Mouse (Mus musculus): ENCODE results near the gene Hmgn1. TPM values are rescaled to one million over a fixed set of nuclear protein-coding genes. Genes with fewer than 3 reads are reported as not detected.

Gene Hmgn1
- total and polyA plus RNA-seq, 3 experiments = 243 to 745 (median 394) TPM

DNA sequence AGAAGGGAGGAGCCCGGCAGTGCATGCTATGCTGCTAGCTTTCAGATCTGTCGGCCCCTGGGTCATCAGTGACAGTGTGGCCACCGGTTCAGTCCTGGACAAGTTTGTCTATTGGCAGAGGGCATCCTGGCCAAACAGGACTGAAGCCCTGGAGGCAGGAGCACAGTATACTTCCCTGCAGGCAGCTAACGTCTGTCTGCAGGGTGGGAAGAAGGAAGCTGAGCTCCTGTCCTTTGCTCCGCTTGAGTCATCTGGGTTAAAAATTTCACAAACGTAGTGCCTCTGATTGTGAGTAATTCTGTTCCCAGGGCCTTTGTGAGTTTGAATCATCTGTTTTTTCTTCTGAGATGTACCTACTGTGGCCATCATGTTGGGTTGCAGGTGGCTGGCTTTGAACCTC lies 21.3 kb upstream of the Hmgn1 start:
- no peaks in the 10 kb centered on the region for H3K9me3 ChIP-seq (replicated peaks; ENCODE audit: low read length)
- TF ChIP-seq SIN3A (IDR thresholded peaks at IDR 0.05; ENCODE audit: low read length) = no peak
- TF ChIP-seq MEF2A (IDR thresholded peaks at IDR 0.05; ENCODE audit: borderline replicate concordance, low read depth, low read length) = no peak
- no peak for TF ChIP-seq POLR2A (IDR thresholded peaks at IDR 0.05; ENCODE audit: low read depth, low read length)
- TF ChIP-seq TCF12 (IDR thresholded peaks at IDR 0.05; ENCODE audit: low read depth, low read length) = no peak
- H3K79me2 ChIP-seq (replicated peaks; ENCODE audit: control insufficient read depth, extremely low read depth, insufficient read depth, poor library complexity, severe bottlenecking) = peaks cover 13% of the 10 kb centered on the region
- H3K27me3 ChIP-seq (replicated peaks) = no peaks in the 10 kb centered on the region
- dilution Hi-C loops (cut with MboI; ENCODE audit: extremely low pct_ligation_motif_present, extremely low pct_unique_long_range_greater_than_20kb, low sequenced_read_pairs) = no loop called here
- DNase-seq (ENCODE audit: extremely low read depth) = no peak
- H3K27ac ChIP-seq (ENCODE audit: insufficient read depth, low read depth) = no peak overlapping the region
- H3K4me2 ChIP-seq (ENCODE audit: insufficient read depth, low read depth, poor library complexity, severe bottlenecking) = no peak overlapping the region
- H3K36me3 ChIP-seq (replicated peaks in 1 of 2; ENCODE audit: control insufficient read depth in 1 of 2, insufficient read depth in 1 of 2, low read length in 1 of 2) = peaks cover 14 to 65% of the 10 kb centered on the region in 2 experiments
- H3K9ac ChIP-seq (ENCODE audit: insufficient read depth, low read depth) = no peak overlapping the region
- H3K4me3 ChIP-seq (replicated peaks in 1 of 3; ENCODE audit: low read depth in 2 of 3, low read length in 2 of 3, poor library complexity in 1 of 3) = no peak overlapping the region
- H3K4me1 ChIP-seq (ENCODE audit: control insufficient read depth in 1 of 2, insufficient read depth in 2 of 2) = peaks cover 13 to 30% of the 10 kb centered on the region in 2 experiments
- in situ Hi-C loops (cut with MboI; ENCODE audit: low pct_ligation_motif_present, low pct_unique_long_range_greater_than_20kb, low sequenced_read_pairs) = no loop called here

DNA sequence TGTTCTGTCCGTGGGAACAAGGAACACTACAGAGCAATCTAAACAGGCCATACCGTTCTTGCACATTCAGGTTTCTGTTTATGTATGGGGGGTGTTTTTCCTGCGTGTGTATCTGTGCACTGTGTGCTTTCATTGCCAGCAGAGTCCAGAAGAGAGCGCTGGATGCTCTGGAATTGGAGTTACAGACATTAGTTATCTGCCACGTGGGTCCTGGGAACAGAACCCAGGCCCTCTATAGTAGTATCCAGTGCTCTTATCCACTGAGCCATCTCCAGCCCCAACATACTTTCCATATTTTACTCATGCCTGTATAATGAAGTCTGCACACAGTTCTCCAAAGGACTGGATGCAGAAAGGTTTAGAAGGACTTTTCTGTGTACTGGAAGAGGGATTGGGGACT lies 18.3 kb upstream of the Hmgn1 start:
- Histone ChIP-seq H3K27ac (ENCODE audit: insufficient read depth, low read depth) (peak overlapping the region; percentile 40), H3K9ac (ENCODE audit: insufficient read depth, low read depth) (peak overlapping the region; percentile 50), H3K9me3 (replicated peaks; ENCODE audit: low read length) (peaks cover 5% of the 10 kb centered on the region), H3K4me2 (ENCODE audit: insufficient read depth, low read depth, poor library complexity, severe bottlenecking) (peak overlapping the region; percentile 79), H3K4me1 (ENCODE audit: control insufficient read depth in 1 of 2, insufficient read depth in 2 of 2) (peaks cover 13 to 30% of the 10 kb centered on the region in 2 experiments), H3K36me3 (replicated peaks in 1 of 2; ENCODE audit: control insufficient read depth in 1 of 2, insufficient read depth in 1 of 2, low read length in 1 of 2) (peaks cover 0 to 35% of the 10 kb centered on the region in 2 experiments), H3K4me3 (replicated peaks in 1 of 3; ENCODE audit: low read depth in 2 of 3, low read length in 2 of 3, poor library complexity in 1 of 3) (peak overlapping the region; percentile 64 to 88 (median 84)), H3K27me3 (replicated peaks) (peaks cover 1% of the 10 kb centered on the region), H3K79me2 (replicated peaks; ENCODE audit: control insufficient read depth, extremely low read depth, insufficient read depth, poor library complexity, severe bottlenecking) (peaks cover 13% of the 10 kb centered on the region)
- dilution Hi-C loops (cut with MboI; ENCODE audit: extremely low pct_ligation_motif_present, extremely low pct_unique_long_range_greater_than_20kb, low sequenced_read_pairs) (no loop called here), in situ Hi-C loops (cut with MboI; ENCODE audit: low pct_ligation_motif_present, low pct_unique_long_range_greater_than_20kb, low sequenced_read_pairs) (no loop called here)
- DNase-seq (ENCODE audit: extremely low read depth) = no peak
- TF ChIP-seq MAZ (IDR thresholded peaks at IDR 0.05; ENCODE audit: low read depth, low read length) (no peak), EP300 (IDR thresholded peaks at IDR 0.05; ENCODE audit: low read length) (no peak), ZKSCAN1 (IDR thresholded peaks at IDR 0.05; ENCODE audit: borderline replicate concordance, low read depth, low read length) (no peak), POLR2AphosphoS2 (IDR thresholded peaks at IDR 0.05; ENCODE audit: low read depth, low read length) (no peak), ZNF384 (IDR thresholded peaks at IDR 0.05; ENCODE audit: low read depth, low read length) (no peak), KAT2A (IDR thresholded peaks at IDR 0.05; ENCODE audit: insufficient replicate concordance, low read length) (no peak), ELF1 (IDR thresholded peaks at IDR 0.05; ENCODE audit: low read depth, low read length) (no peak), MAX (IDR thresholded peaks at IDR 0.05; ENCODE audit: low read length) (0 out of 2 replicates have a peak, but pooled peaks have one; percentile 30), CTCF (conservative IDR thresholded peaks at IDR 0.05 in 1 of 2, IDR thresholded peaks at IDR 0.05 in 1 of 2; ENCODE audit: low read depth in 2 of 2, low read length in 2 of 2) (peak in 1 of 2 experiments; percentile 43; a peak in 2 of 4 replicates), NELFE (IDR thresholded peaks at IDR 0.05; ENCODE audit: low read depth, low read length) (no peak), PAX5 (IDR thresholded peaks at IDR 0.05; ENCODE audit: low read length) (no peak), CHD2 (IDR thresholded peaks at IDR 0.05; ENCODE audit: low read length) (no peak), MEF2A (IDR thresholded peaks at IDR 0.05; ENCODE audit: borderline replicate concordance, low read depth, low read length) (0 out of 2 replicates have a peak, but pooled peaks have one; percentile 4), ZMIZ1 (IDR thresholded peaks at IDR 0.05; ENCODE audit: low read depth, low read length) (no peak), GABPA (IDR thresholded peaks at IDR 0.05; ENCODE audit: insufficient replicate concordance, low read depth, low read length) (no peak), ZC3H11A (IDR thresholded peaks at IDR 0.05; ENCODE audit: low read depth, low read length) (no peak), RAD21 (IDR thresholded peaks at IDR 0.05; ENCODE audit: low read depth, low read length) (peak; percentile 10), SIN3A (IDR thresholded peaks at IDR 0.05; ENCODE audit: low read length) (0 out of 2 replicates have a peak, but pooled peaks have one; percentile 10), SMC3 (IDR thresholded peaks at IDR 0.05; ENCODE audit: low read depth, low read length) (no peak), MYC (IDR thresholded peaks at IDR 0.05; ENCODE audit: low read depth, low read length) (peak; percentile 58; the same call in 1 of the 2 replicates), TCF12 (IDR thresholded peaks at IDR 0.05; ENCODE audit: low read depth, low read length) (no peak), BHLHE40 (IDR thresholded peaks at IDR 0.05; ENCODE audit: low read depth, low read length) (no peak), NRF1 (IDR thresholded peaks at IDR 0.05; ENCODE audit: low read depth, low read length) (no peak)

Measured in CH12.LX (cell line).